Mouse (Mus musculus): ENCODE measurements around the gene Zfp292. TPM values are rescaled to one million over a fixed set of nuclear protein-coding genes. Genes with fewer than 3 reads are reported as not detected.

Zfp292 gene
- total RNA-seq, 4 experiments from 2014 or later: 26.2 to 32.3 (median 29.4) TPM

GRCm38 (mm10) chr4:34798005-34798404 is 84.8 kb downstream of the Zfp292 start:
- DNase-seq (ENCODE audit: low spot score in 2 of 2): no peak

DNA sequence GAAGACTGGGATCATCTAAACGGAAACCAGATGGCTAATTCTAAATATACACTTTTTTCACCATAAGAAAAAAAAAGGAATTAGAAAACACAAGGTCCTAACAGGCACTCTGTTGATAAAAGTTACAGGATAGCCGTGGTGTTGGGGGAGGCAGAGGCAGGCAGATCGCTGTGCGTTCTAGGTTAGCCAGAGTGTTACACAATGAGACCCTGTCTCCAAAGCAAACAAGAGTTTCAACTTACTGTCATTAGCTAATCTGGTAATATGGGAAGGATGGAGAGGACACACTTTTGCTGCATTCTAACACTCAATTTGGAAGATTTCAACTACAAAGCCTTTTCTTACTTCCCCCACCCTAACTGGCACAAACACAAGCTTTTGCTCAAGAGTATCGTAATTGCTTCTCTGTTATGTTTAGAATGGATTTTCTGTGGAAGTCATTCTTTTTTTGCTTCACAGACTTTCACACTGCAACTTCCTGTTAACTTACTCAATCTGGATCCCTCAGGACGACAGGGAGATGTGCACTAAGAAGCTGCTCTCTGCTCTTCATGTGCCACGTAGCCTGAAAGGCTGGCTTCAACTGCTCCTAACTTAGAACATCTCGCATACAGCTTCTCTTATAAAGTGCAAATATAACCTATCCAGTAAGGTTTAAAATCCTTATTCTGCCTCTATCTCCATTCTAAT is 85.3 kb downstream of the Zfp292 start:
- DNase-seq (ENCODE audit: low spot score in 2 of 2): no peak

DNA sequence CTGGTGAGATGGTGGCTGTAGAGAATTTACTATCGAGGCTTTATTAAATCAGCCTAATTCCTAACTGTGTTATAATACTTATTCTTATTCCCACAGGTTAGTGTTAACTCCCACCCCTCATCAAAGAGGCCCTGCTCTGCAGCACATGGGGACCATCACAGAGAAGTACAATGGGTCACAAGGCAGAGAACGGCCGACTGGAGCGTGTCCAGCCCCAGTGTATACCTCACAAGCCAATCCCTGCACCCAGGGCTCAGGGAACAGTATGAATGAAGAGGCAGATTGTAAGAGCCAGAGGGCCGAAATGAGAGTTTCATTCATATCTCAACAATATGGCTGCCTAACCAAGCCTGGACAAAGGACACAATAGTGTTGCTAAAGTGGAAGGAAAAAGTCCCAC is 86.5 kb downstream of the Zfp292 start:
- no peak for DNase-seq (ENCODE audit: low spot score in 2 of 2)

GRCm38 (mm10) chr4:34786476-34786875 is 96.3 kb downstream of the Zfp292 start:
- DNase-seq (ENCODE audit: low spot score in 2 of 2): no peak

GRCm38 (mm10) chr4:34785646-34786045 is 97.1 kb downstream of the Zfp292 start:
- no peak for DNase-seq (ENCODE audit: low spot score in 2 of 2)

DNA sequence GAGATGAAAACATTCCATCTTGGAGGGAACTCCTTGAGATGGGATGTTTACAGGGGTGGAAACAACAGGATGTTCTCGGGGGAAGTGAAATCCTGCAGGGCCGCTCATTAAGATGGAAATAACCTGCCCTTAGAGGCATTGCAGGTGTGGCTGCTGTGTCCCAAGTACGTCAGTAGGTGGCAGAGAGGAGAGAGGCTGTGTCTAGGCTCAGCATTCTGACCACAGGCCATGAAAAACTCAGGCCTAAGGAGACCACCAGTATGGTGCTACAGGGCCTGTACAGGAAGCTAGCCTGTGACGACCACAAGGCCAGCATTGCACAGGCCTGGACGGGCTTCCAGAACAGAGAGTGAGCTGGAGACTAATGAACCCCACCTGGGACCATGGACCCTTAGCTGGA is 97.9 kb downstream of the Zfp292 start:
- no peak for DNase-seq (ENCODE audit: low spot score in 2 of 2)

DNA sequence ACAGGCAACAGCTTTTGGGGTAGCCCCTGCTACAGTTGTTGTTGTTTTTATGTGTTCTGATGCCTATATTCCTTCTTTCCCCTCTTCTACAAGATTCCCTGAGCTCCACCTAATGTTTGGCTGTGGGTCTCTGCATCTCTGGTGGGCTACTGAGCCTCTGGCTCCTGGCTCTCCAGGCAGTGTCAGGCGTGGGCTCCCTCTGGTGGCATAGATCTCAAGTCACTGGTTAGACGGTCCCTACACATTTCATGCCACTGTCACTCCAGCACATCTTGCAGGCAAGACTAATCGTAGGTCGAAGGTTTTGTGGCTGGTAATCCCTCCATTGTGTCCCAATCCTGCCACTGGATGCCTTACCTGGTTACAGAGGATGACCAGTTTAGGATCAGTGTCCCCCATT is 100.0 kb downstream of the Zfp292 start:
- DNase-seq (ENCODE audit: low spot score in 2 of 2): no peak

- peak; percentile 78 to 88 for DNase-seq (ENCODE audit: low spot score in 2 of 2)
Measured at GRCm38 (mm10) chr4:34777677-34778527, 104.9 kb downstream of the Zfp292 start, which contains the start of gene Smim8. Smim8 (minus strand) TSS chr4:34778423.

- DNase-seq (ENCODE audit: low spot score in 2 of 2): no peak
Measured at GRCm38 (mm10) chr4:34771652-34772371, 110.9 kb downstream of the Zfp292 start.

DNA sequence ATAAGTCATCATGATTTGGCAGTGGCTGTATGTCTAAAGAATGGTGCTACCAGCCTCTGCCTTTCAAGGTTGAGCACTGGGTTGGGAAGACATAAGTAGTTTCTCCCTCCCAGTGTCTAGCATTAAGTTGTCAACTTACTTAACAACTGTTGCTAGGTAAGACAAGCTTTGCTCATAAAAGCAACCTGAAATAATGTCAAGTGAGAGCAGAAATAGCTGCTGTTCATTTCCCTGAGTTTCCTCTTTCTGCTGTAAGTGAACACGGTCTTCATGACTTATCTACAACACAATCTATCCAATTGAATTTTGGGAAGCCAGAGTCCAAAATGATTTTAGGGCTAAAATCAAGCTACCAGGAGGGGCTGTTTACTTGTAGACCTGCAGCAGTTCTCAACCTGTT is 126.6 kb downstream of the Zfp292 start, which contains the start of gene Gm136:
TSS of gene Gm136 (minus strand) at position 101 of the 400 bp plus-strand sequence.
- no peak for DNase-seq (ENCODE audit: low spot score in 2 of 2)

Other genes with a start within 250 kb of the Zfp292 start
- gene Slc35a1, start 195.5 kb downstream of the Zfp292 start, total RNA-seq (2022): 10 to 100 TPM; 20.6 to 23.8 (median 21.5) TPM
- gene Cfap206, start 152.8 kb downstream of the Zfp292 start, total RNA-seq (2022): 1 to 10 TPM; 1.4 to 2.6 (median 1.7) TPM
- gene Gm136, start 126.7 kb downstream of the Zfp292 start, total RNA-seq (2022): under 1 TPM in 3 of 4 experiments, not detected in 1; 0.25 to 0.38 (median 0.28) TPM
- 10 to 100 TPM; 16.6 to 23.7 (median 21.4) TPM for gene Smim8, start 104.5 kb downstream of the Zfp292 start, total RNA-seq (2022)
- gene Cga, start 10.8 kb upstream of the Zfp292 start, total RNA-seq (2022): under 1 TPM in 1 of 4 experiments, not detected in 3; 0.57 TPM

Data from left cerebral cortex, adult 8-10 months (tissue).